Comparison of ENCODE assay signal across 17 mouse cellular contexts in genomic region chr17:12221926-12222325, GRCm38 (mm10).
DNase-seq lines count a peak whose midpoint lies in the region; ATAC-seq and TF ChIP-seq lines count a peak whose summit lies in the region.
"Had no signal": no experiment of that assay in that cellular context is flagged by ENCODE, and none has a peak within 500 bp of the region (broad histone marks: within the 10 kb centered on the region; RNA-seq: fewer than 3 reads in every experiment).

No protein-coding gene starts in this region.

- H3K4me3 ChIP-seq in forebrain, embryonic 13.5 days: no peak overlapping the region
- no peak overlapping the region for H3K4me3 ChIP-seq in forebrain, embryonic 10.5 days
- H3K4me3 ChIP-seq in midbrain, postnatal 0 days (ENCODE audit: low read depth, low read length): no peak overlapping the region
- no peak overlapping the region for H3K4me3 ChIP-seq in midbrain, embryonic 14.5 days (replicated peaks; ENCODE audit: low read depth, low read length)
- no peak overlapping the region for H3K4me3 ChIP-seq in forebrain, embryonic 16.5 days (replicated peaks; ENCODE audit: low read length)
- H3K4me3 ChIP-seq: lung, embryonic 15.5 days; midbrain, embryonic 10.5 days; neural tube, embryonic 12.5 days had no signal

- ATAC-seq in forebrain, embryonic 13.5 days: peak; percentile 55; the same call in 1 of the 2 replicates
- no peak for ATAC-seq in midbrain, postnatal 0 days (ENCODE audit: low FRiP score)
- ATAC-seq in midbrain, embryonic 14.5 days (ENCODE audit: low FRiP score, low TSS enrichment): no peak
- ATAC-seq in forebrain, embryonic 16.5 days: peak; percentile 53
- ATAC-seq: hindbrain, embryonic 16.5 days had no signal

- 0 out of 2 replicates have a peak overlapping the region, but pooled peaks have one; percentile 19 for H3K27ac ChIP-seq in forebrain, embryonic 13.5 days
- no peak overlapping the region for H3K27ac ChIP-seq in forebrain, embryonic 10.5 days
- no peak overlapping the region for H3K27ac ChIP-seq in midbrain, postnatal 0 days (ENCODE audit: low read depth, low read length)
- H3K27ac ChIP-seq in midbrain, embryonic 14.5 days (replicated peaks; ENCODE audit: low read depth, low read length): no peak overlapping the region
- H3K27ac ChIP-seq in forebrain, embryonic 16.5 days (ENCODE audit: low read length): no peak overlapping the region
- H3K27ac ChIP-seq: lung, embryonic 15.5 days; midbrain, embryonic 10.5 days; neural tube, embryonic 12.5 days had no signal

- peaks cover 9% of the 10 kb centered on the region; the same call in 1 of the 2 replicates for H3K4me1 ChIP-seq in forebrain, embryonic 13.5 days
- 0 out of 2 replicates have a peak, but pooled peaks cover 5% of the 10 kb centered on the region for H3K4me1 ChIP-seq in forebrain, embryonic 10.5 days
- no peaks in the 10 kb centered on the region for H3K4me1 ChIP-seq in midbrain, postnatal 0 days (ENCODE audit: insufficient read depth, low read length)
- H3K4me1 ChIP-seq in midbrain, embryonic 14.5 days (ENCODE audit: control insufficient read depth, insufficient read depth, low read length): no peaks in the 10 kb centered on the region
- peaks cover 4% of the 10 kb centered on the region for H3K4me1 ChIP-seq in forebrain, embryonic 16.5 days (replicated peaks; ENCODE audit: control insufficient read depth, insufficient read depth, low read length)
- H3K4me1 ChIP-seq: lung, embryonic 15.5 days; neural tube, embryonic 12.5 days had no signal

- WGBS in forebrain, embryonic 13.5 days: 61% methylated on average over 6 of the region's 6 CpGs
- 85% methylated on average over 6 of the region's 6 CpGs for WGBS in forebrain, embryonic 10.5 days
- WGBS in midbrain, postnatal 0 days: 57% methylated on average over 6 of the region's 6 CpGs
- 70% methylated on average over 6 of the region's 6 CpGs for WGBS in midbrain, embryonic 14.5 days
- 41% methylated on average over 6 of the region's 6 CpGs for WGBS in forebrain, embryonic 16.5 days

- no peak for TF ChIP-seq CTCF in midbrain, postnatal 0 days (IDR thresholded peaks at IDR 0.05)

- H3K9me3 ChIP-seq in forebrain, embryonic 13.5 days (replicated peaks): no peaks in the 10 kb centered on the region
- no peaks in the 10 kb centered on the region for H3K9me3 ChIP-seq in forebrain, embryonic 10.5 days
- H3K9me3 ChIP-seq in midbrain, postnatal 0 days (ENCODE audit: low read length): no peaks in the 10 kb centered on the region
- H3K9me3 ChIP-seq in midbrain, embryonic 14.5 days (ENCODE audit: control insufficient read depth, low read length): no peaks in the 10 kb centered on the region
- no peaks in the 10 kb centered on the region for H3K9me3 ChIP-seq in forebrain, embryonic 16.5 days (ENCODE audit: control insufficient read depth, low read length)
- H3K9me3 ChIP-seq: lung, embryonic 15.5 days; midbrain, embryonic 10.5 days; neural tube, embryonic 12.5 days had no signal

- no peaks in the 10 kb centered on the region for H3K27me3 ChIP-seq in forebrain, embryonic 13.5 days
- no peaks in the 10 kb centered on the region for H3K27me3 ChIP-seq in forebrain, embryonic 10.5 days (ENCODE audit: poor library complexity, severe bottlenecking)
- H3K27me3 ChIP-seq in midbrain, postnatal 0 days (ENCODE audit: insufficient read depth, low read length): no peaks in the 10 kb centered on the region
- no peaks in the 10 kb centered on the region for H3K27me3 ChIP-seq in midbrain, embryonic 14.5 days (ENCODE audit: control insufficient read depth, insufficient read depth, low read length)
- H3K27me3 ChIP-seq in forebrain, embryonic 16.5 days (replicated peaks; ENCODE audit: control insufficient read depth, insufficient read depth, low read length): no peaks in the 10 kb centered on the region
- H3K27me3 ChIP-seq: lung, embryonic 15.5 days; neural tube, embryonic 12.5 days had no signal

- no peak overlapping the region for H3K4me2 ChIP-seq in forebrain, embryonic 13.5 days
- H3K4me2 ChIP-seq in midbrain, postnatal 0 days (ENCODE audit: low read depth, low read length, poor library complexity, severe bottlenecking): no peak overlapping the region
- H3K4me2 ChIP-seq in midbrain, embryonic 14.5 days (ENCODE audit: low read length): no peak overlapping the region
- H3K4me2 ChIP-seq in forebrain, embryonic 16.5 days (ENCODE audit: low read length): no peak overlapping the region
- H3K4me2 ChIP-seq: lung, embryonic 15.5 days; neural tube, embryonic 12.5 days had no signal

- H3K9ac ChIP-seq in forebrain, embryonic 13.5 days: no peak overlapping the region
- H3K9ac ChIP-seq in midbrain, postnatal 0 days (replicated peaks; ENCODE audit: low read length, poor library complexity, severe bottlenecking): no peak overlapping the region
- H3K9ac ChIP-seq in midbrain, embryonic 14.5 days (replicated peaks; ENCODE audit: low read length): no peak overlapping the region
- no peak overlapping the region for H3K9ac ChIP-seq in forebrain, embryonic 16.5 days (replicated peaks; ENCODE audit: low read depth, low read length)
- H3K9ac ChIP-seq: lung, embryonic 15.5 days; neural tube, embryonic 12.5 days had no signal

- DNase-seq in forebrain, embryonic 10.5 days (ENCODE audit: extremely low spot score, low spot score): no peak
- peak; percentile 49 for DNase-seq in midbrain, postnatal 0 days (ENCODE audit: low spot score)
- no peak for DNase-seq in midbrain, embryonic 14.5 days
- peak; percentile 81 for DNase-seq in telencephalon, adult 2 months (ENCODE audit: low read depth, low spot score)
- no peak for DNase-seq in thymus, postnatal 4 days
- DNase-seq in lung, postnatal 14 days: no peak
- DNase-seq: heart, adult 11 months; heart, postnatal 10 days; layer of hippocampus, adult 9-11 months; liver; thymus, postnatal 36 days had no signal

- peaks cover 56% of the 10 kb centered on the region for H3K36me3 ChIP-seq in forebrain, embryonic 13.5 days (ENCODE audit: poor library complexity, severe bottlenecking)
- H3K36me3 ChIP-seq in forebrain, embryonic 10.5 days (replicated peaks): peaks cover 76% of the 10 kb centered on the region
- H3K36me3 ChIP-seq in midbrain, postnatal 0 days (ENCODE audit: insufficient read depth, low read length): peaks cover 43% of the 10 kb centered on the region
- peaks cover 56% of the 10 kb centered on the region for H3K36me3 ChIP-seq in midbrain, embryonic 14.5 days (ENCODE audit: control insufficient read depth, insufficient read depth, low read length)
- peaks cover under 1% of the 10 kb centered on the region for H3K36me3 ChIP-seq in forebrain, embryonic 16.5 days (ENCODE audit: control insufficient read depth, insufficient read depth)

Comparison
In these comparisons a context has a peak if more than half of its experiments do, and no peak if none do; other contexts are left out.
1. DNase-seq: peak in midbrain, postnatal 0 days (single experiment) and telencephalon, adult 2 months (single experiment); none in forebrain, embryonic 10.5 days (single experiment), midbrain, embryonic 14.5 days (single experiment), thymus, postnatal 4 days (single experiment) and lung, postnatal 14 days (single experiment).
2. ATAC-seq: peak in forebrain, embryonic 13.5 days (single experiment) and forebrain, embryonic 16.5 days (single experiment); none in midbrain, postnatal 0 days (single experiment) and midbrain, embryonic 14.5 days (single experiment).